Comparison of ENCODE assay signal across 13 mouse cellular contexts in genomic region chr15:83162001-83162400, GRCm38 (mm10).
"Had no signal": no experiment of that assay in that cellular context is flagged by ENCODE, and none has a peak within 500 bp of the region (broad histone marks: within the 10 kb centered on the region; RNA-seq: fewer than 3 reads in every experiment).

No protein-coding gene starts in this region.

- H3K27me3 ChIP-seq: limb, embryonic 12.5 days; neural tube, embryonic 12.5 days had no signal

- DNase-seq: kidney, adult 8-10 months; kidney, postnatal 10 days; kidney, postnatal 4 days; lung, adult 2 months; lung, postnatal 36 days; midbrain, embryonic 14.5 days; right cerebral cortex, postnatal 14 days; thymus, adult 18-20 months; thymus, postnatal 14 days had no signal

- H3K4me1 ChIP-seq: limb, embryonic 12.5 days had no signal

- H3K4me3 ChIP-seq: layer of hippocampus, adult 2 months; limb, embryonic 12.5 days; neural tube, embryonic 12.5 days had no signal

- H3K9ac ChIP-seq: limb, embryonic 12.5 days; liver, embryonic 14.5 days had no signal

- H3K27ac ChIP-seq: layer of hippocampus, adult 2 months; limb, embryonic 12.5 days; liver, embryonic 14.5 days; neural tube, embryonic 12.5 days had no signal
